Mouse (Mus musculus) testis, adult 2 months (tissue): Measurements from ENCODE around the gene Slc4a4.

Experiments used
- CTCF ChIP-seq: fragments of 200-500 bp; IDR thresholded peaks from 2 replicates; pipeline ENCODE4 v1.5.1; 2012; ENCODE audit warnings: low read depth, mild to moderate bottlenecking, inconsistent platforms, low read length, moderate library complexity; ENCODE audit not compliant: control insufficient read depth, insufficient read depth, insufficient replicate concordance
- POLR2A ChIP-seq: fragments of 200-500 bp; IDR thresholded peaks from 2 replicates; pipeline ENCODE4 v1.6.1; 2012; ENCODE audit warnings: low read depth, mild to moderate bottlenecking, inconsistent platforms, low read length, moderate library complexity; ENCODE audit not compliant: control insufficient read depth

DNA sequence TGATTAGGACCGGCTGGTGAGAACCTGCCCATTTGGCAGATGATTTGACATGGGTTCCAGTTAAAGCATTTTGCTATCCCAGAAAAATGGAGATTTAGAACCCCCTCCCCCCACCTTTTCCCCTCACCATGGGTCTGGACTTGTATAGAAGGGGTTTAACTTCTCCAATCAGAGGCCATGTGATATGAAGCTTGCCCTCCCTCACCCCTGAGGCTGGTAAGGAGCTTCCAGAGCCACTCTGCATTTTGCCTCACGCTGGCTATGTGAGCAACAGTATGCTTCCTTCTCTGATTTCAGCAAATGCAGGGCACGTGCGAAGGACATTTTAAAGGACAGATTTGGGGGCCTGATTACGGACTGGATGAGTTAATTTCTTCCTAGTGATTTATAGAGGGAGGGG, 43.5 kb downstream of the Slc4a4 start:
- TF ChIP-seq POLR2A, result no peak
- TF ChIP-seq CTCF, result no peak
